Mouse (Mus musculus): ENCODE results near the gene Mc3r.

DNA sequence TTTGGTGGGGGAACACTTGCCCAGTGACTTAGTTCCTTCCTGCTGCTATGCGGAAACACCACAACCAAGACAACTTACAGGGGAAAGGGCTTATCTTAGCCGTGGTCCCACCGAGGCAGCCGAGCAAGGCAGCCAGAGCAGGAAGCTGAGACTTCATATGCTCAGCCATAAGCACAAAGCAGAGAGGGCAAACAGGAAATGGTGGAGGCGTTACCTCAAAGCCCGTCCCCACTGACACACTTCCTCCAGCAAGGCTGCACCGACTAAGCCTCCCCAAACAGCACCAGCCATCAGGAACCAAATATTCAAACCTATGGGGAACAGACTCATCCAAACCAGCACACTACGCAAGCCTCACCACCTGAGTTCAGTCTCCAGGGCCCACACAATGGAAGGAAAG is 26.4 kb downstream of the Mc3r start:
- TF ChIP-seq CTCF (IDR thresholded peaks at IDR 0.05; ENCODE audit: extremely low read depth, insufficient read depth, insufficient read length, insufficient replicate concordance) (no peak), POLR2A (IDR thresholded peaks at IDR 0.05; ENCODE audit: low read depth, low read length) (no peak)
